Mouse (Mus musculus) liver, embryonic 13.5 days (tissue): ENCODE data around the gene Olfr707. TPM values are rescaled to one million over a fixed set of nuclear protein-coding genes. Genes with fewer than 3 reads are reported as not detected.
"Not testable (repeated sequence)": the region's sequence is repeated elsewhere in the genome, so short reads cannot be mapped to it uniquely, and the experiment has no call there.

Source experiments
- ATAC-seq: fragments of 200-750 bp; cut with Nextera tagmentation; 2 replicates; pipeline ENCODE4 v1.8.0; 2017; ENCODE audit warnings: low read depth, mild to moderate bottlenecking, moderate number of reproducible peaks, moderate library complexity
- DNase-seq: peaks from one replicate; pipeline ENCODE4 v3.0.0; 2022
- H3K27ac ChIP-seq: fragments of 300-500 bp; sonication (generic); 2 replicates; pipeline ENCODE4 v1.5.1; 2015; ENCODE audit warnings: moderate library complexity, mild to moderate bottlenecking, inconsistent platforms
- H3K27me3 ChIP-seq: fragments of 300-500 bp; sonication (generic); 2 replicates; pipeline ENCODE4 v1.6.1; 2015; ENCODE audit warnings: mild to moderate bottlenecking, inconsistent platforms
- H3K36me3 ChIP-seq: fragments of 300-500 bp; sonication (generic); 2 replicates; pipeline ENCODE4 v1.6.1; 2015; ENCODE audit warnings: mild to moderate bottlenecking, inconsistent platforms
- H3K4me1 ChIP-seq: fragments of 300-500 bp; sonication (generic); replicated peaks from 2 replicates; pipeline ENCODE4 v1.6.1; 2015; ENCODE audit warnings: inconsistent platforms
- H3K4me2 ChIP-seq: fragments of 300-500 bp; sonication (generic); 2 replicates; pipeline ENCODE4 v1.6.1; 2015; ENCODE audit warnings: inconsistent platforms, mild to moderate bottlenecking, moderate library complexity
- H3K4me3 ChIP-seq: fragments of 300-500 bp; sonication (generic); replicated peaks from 2 replicates; pipeline ENCODE4 v1.5.1; 2015; ENCODE audit warnings: mild to moderate bottlenecking, inconsistent platforms
- H3K9ac ChIP-seq: fragments of 300-500 bp; sonication (generic); 2 replicates; pipeline ENCODE4 v1.6.1; 2015; ENCODE audit warnings: mild to moderate bottlenecking, inconsistent platforms
- H3K9me3 ChIP-seq: fragments of 300-500 bp; sonication (generic); replicated peaks from 2 replicates; pipeline ENCODE4 v1.6.1; 2016; ENCODE audit warnings: inconsistent platforms
- WGBS: fragments of 180-500 bp; shearing (Covaris S2); methylation state at CpG from one replicate; pipeline ENCODE4 v1.1.7; 2015; ENCODE audit not compliant: insufficient replicate concordance; 5-methylcytosine and 5-hydroxymethylcytosine counted together
- polyA plus RNA-seq: library from polyadenylated mRNA; unstranded; fragments of >200 nt; fragmentation: Nextera tagmentation; extraction: Ambion mirVana; gene quantifications from 2 replicates; pipeline ENCODE4 v1.2.1, GENCODE M21; 2015

Olfr707 gene
- not detected in 2 replicates for polyA plus RNA-seq

GRCm38 (mm10) chr7:106901141-106901540 is at the start of gene Olfr707:
TSS of gene Olfr707 (minus strand) at chr7:106901241.
- not testable (repeated sequence) for H3K9ac ChIP-seq, H3K27me3 ChIP-seq, H3K9me3 ChIP-seq, ATAC-seq, H3K4me2 ChIP-seq, H3K36me3 ChIP-seq, DNase-seq, H3K27ac ChIP-seq, H3K4me3 ChIP-seq, H3K4me1 ChIP-seq
- WGBS: 65% methylated on average over 3 of the region's 3 CpGs

- no peak within 1 kb of the TSS for H3K4me2 ChIP-seq
- H3K9ac ChIP-seq: no peak within 1 kb of the TSS
- ATAC-seq (no peak), DNase-seq (no peak)
- no peak within 1 kb of the TSS for H3K27ac ChIP-seq
- 55% methylated on average over 3 of the region's 3 CpGs for WGBS
- H3K9me3 ChIP-seq: no peaks in the 10 kb centered on the region
- H3K36me3 ChIP-seq: no peaks in the 10 kb centered on the region
- H3K4me1 ChIP-seq: no peaks in the 10 kb centered on the region
- H3K27me3 ChIP-seq: no peaks in the 10 kb centered on the region
- H3K4me3 ChIP-seq: no peak within 1 kb of the TSS
These were observed 47.2 kb upstream of the Olfr707 start, which contains the start of gene Olfr710 for GRCm38 (mm10) chr7:106948212-106948611. TSS of gene Olfr710 (minus strand) at chr7:106948312.

GRCm38 (mm10) chr7:106932119-106932518 is 31.1 kb upstream of the Olfr707 start, which contains the start of gene Olfr709-ps1:
TSS of gene Olfr709-ps1 (minus strand) at chr7:106932219.
- no peak within 1 kb of the TSS for H3K4me2 ChIP-seq
- H3K36me3 ChIP-seq: no peaks in the 10 kb centered on the region
- H3K27me3 ChIP-seq: no peaks in the 10 kb centered on the region
- DNase-seq: no peak
- no peaks in the 10 kb centered on the region for H3K4me1 ChIP-seq
- no peak for ATAC-seq
- no peak within 1 kb of the TSS for H3K4me3 ChIP-seq
- H3K9me3 ChIP-seq: no peaks in the 10 kb centered on the region
- H3K27ac ChIP-seq: no peak within 1 kb of the TSS
- no peak within 1 kb of the TSS for H3K9ac ChIP-seq

GRCm38 (mm10) chr7:106920961-106921360 is 19.9 kb upstream of the Olfr707 start:
- 74% methylated on average over 7 of the region's 7 CpGs for WGBS
- H3K9ac ChIP-seq, ATAC-seq, H3K4me2 ChIP-seq, H3K27ac ChIP-seq, H3K4me3 ChIP-seq, H3K27me3 ChIP-seq, DNase-seq, H3K9me3 ChIP-seq, H3K4me1 ChIP-seq, H3K36me3 ChIP-seq: not testable (repeated sequence)

DNA sequence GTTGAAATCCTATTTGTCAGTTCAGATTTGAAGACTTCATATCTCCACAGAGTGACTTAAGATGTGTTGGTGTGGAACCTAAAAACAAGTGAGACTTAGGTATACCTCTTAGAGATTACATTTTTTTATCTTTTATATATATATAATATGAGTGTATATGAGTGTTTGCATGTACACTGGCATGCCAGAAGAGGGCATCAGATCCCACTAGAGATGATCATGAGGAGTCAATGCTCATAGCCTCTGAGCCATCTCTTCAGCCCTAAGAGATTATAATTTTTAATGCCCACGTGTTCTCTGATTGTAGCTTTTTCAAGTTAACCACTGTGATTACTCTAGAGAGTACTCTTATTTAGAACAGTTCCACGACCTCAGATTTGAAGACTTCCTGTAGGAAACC is 6.6 kb upstream of the Olfr707 start, which contains the start of gene Olfr1532-ps1:
Gene Olfr1532-ps1 (plus strand): TSS at position 326 of the 400 bp plus-strand sequence.
- H3K9me3 ChIP-seq: peaks cover 4% of the 10 kb centered on the region; the same call in 1 of the 2 replicates
- ATAC-seq: no peak
- no peak within 1 kb of the TSS for H3K4me2 ChIP-seq
- no peak for DNase-seq
- no peaks in the 10 kb centered on the region for H3K4me1 ChIP-seq
- 29% methylated on average over 2 of the region's 2 CpGs for WGBS
- no peaks in the 10 kb centered on the region for H3K27me3 ChIP-seq
- no peak within 1 kb of the TSS for H3K9ac ChIP-seq
- H3K27ac ChIP-seq: no peak within 1 kb of the TSS
- no peaks in the 10 kb centered on the region for H3K36me3 ChIP-seq
- H3K4me3 ChIP-seq: no peak within 1 kb of the TSS

DNA sequence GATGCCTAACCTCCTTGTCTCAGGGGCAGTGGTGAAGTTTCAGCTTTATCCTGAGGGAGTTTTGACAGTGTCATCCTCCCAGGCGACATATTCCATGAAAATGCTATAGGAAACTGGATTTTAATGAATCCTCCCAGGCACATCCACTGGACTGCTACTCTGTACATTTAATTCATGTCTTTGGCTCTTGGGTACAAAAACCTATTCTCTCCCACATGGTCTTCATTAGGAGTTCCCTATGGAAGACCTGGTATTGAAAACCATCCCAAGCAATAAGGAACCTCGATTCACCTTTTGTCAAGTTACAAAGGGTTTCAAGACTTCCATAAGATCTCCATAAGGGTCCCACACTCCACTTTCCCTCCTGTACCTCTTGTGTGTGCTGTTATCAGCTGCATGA is 13.0 kb downstream of the Olfr707 start, which contains the start of gene Olfr706:
Gene Olfr706 (minus strand): TSS at position 101 of the 400 bp plus-strand sequence.
- DNase-seq (no peak), ATAC-seq (no peak)
- H3K9ac ChIP-seq: no peak within 1 kb of the TSS
- H3K4me2 ChIP-seq: no peak within 1 kb of the TSS
- no peak within 1 kb of the TSS for H3K4me3 ChIP-seq
- no peaks in the 10 kb centered on the region for H3K9me3 ChIP-seq
- WGBS: 56% methylated on average over 2 of the region's 2 CpGs
- no peaks in the 10 kb centered on the region for H3K4me1 ChIP-seq
- no peaks in the 10 kb centered on the region for H3K27me3 ChIP-seq
- no peak within 1 kb of the TSS for H3K27ac ChIP-seq
- no peaks in the 10 kb centered on the region for H3K36me3 ChIP-seq

DNA sequence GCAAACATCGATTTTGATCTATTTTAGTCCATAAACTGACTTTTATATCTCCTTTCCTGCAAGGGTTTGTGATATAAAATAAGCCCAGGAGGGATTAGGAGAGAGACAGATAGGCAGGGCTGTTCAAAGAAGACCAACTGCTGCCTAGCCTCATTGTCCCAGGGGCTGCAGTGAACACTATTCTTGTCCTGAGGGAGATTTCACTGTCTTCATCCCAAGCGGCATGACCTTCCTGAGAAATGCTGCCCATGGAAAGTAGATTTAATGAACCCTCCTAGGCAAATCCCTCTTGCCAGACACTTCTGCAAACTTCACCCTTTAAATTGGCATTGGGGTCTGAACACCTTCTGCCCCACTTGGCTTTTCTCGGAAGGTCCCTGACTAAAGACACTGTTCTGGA is 24.2 kb downstream of the Olfr707 start, which contains the start of gene Olfr705:
Gene Olfr705 (minus strand): TSS at position 101 of the 400 bp plus-strand sequence.
- DNase-seq: no peak
- no peaks in the 10 kb centered on the region for H3K36me3 ChIP-seq
- H3K27ac ChIP-seq: no peak within 1 kb of the TSS
- no peaks in the 10 kb centered on the region for H3K9me3 ChIP-seq
- no peaks in the 10 kb centered on the region for H3K4me1 ChIP-seq
- H3K4me3 ChIP-seq: no peak within 1 kb of the TSS
- no peak within 1 kb of the TSS for H3K9ac ChIP-seq
- H3K27me3 ChIP-seq: no peaks in the 10 kb centered on the region
- 66% methylated on average over 3 of the region's 3 CpGs for WGBS
- no peak within 1 kb of the TSS for H3K4me2 ChIP-seq
- ATAC-seq: no peak

GRCm38 (mm10) chr7:106862885-106863284 is 38.2 kb downstream of the Olfr707 start, which contains the start of gene Olfr704:
TSS of gene Olfr704 (plus strand) at chr7:106863185.
- Histone ChIP-seq H3K4me1 (no peaks in the 10 kb centered on the region), H3K27ac (no peak within 1 kb of the TSS), H3K9ac (no peak within 1 kb of the TSS), H3K9me3 (no peaks in the 10 kb centered on the region), H3K4me2 (no peak within 1 kb of the TSS), H3K36me3 (no peaks in the 10 kb centered on the region), H3K27me3 (no peaks in the 10 kb centered on the region), H3K4me3 (no peak within 1 kb of the TSS)
- DNase-seq (no peak), ATAC-seq (no peak)

DNA sequence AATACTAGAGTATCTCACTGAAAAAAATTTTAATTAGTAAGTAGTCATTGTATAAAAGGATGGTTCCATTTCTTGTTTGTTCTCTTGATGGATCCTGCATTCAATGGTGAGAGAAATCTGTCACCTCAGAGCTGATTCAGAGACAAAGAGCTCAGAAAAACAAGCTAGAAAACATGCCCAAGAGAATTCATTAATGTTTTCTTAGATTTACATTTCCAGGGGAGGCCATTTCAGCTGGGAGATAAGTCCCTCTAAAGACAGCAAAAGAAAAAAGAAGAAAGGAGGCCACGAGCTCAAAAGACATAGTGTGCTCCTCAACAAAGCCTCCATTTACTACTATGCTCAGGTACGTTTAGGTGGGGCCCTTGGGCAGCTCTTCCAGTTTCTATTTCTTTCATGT is 58.0 kb downstream of the Olfr707 start, which contains the start of gene Olfr703:
Gene Olfr703 (plus strand): TSS at position 301 of the 400 bp plus-strand sequence.
- DNase-seq (no peak), ATAC-seq (no peak)
- Histone ChIP-seq H3K27me3 (no peaks in the 10 kb centered on the region), H3K9ac (no peak within 1 kb of the TSS), H3K27ac (no peak within 1 kb of the TSS), H3K9me3 (no peaks in the 10 kb centered on the region), H3K4me1 (no peaks in the 10 kb centered on the region), H3K36me3 (no peaks in the 10 kb centered on the region), H3K4me2 (no peak within 1 kb of the TSS), H3K4me3 (no peak within 1 kb of the TSS)
- 41% methylated on average over 2 of the region's 2 CpGs for WGBS

Other genes with a start within 250 kb of the Olfr707 start
- not detected in 2 replicates for gene Olfr693, start 220.7 kb downstream of the Olfr707 start, polyA plus RNA-seq
- gene Olfr694, start 209.4 kb downstream of the Olfr707 start, polyA plus RNA-seq: not detected in 2 replicates
- gene Olfr695, start 184.8 kb downstream of the Olfr707 start, polyA plus RNA-seq: not detected in 2 replicates
- gene Olfr697, start 158.8 kb downstream of the Olfr707 start, polyA plus RNA-seq: not detected in 2 replicates
- gene Olfr698, start 145.8 kb downstream of the Olfr707 start, polyA plus RNA-seq: not detected in 2 replicates
- not detected in 2 replicates for gene Olfr699, start 108.0 kb downstream of the Olfr707 start, polyA plus RNA-seq
- gene Olfr700, start 92.4 kb downstream of the Olfr707 start, polyA plus RNA-seq: not detected in 2 replicates
- gene Olfr701, start 87.1 kb downstream of the Olfr707 start, polyA plus RNA-seq: not detected in 2 replicates
- not detected in 2 replicates for gene Olfr702, start 67.3 kb downstream of the Olfr707 start, polyA plus RNA-seq
- gene Olfr703, start 57.9 kb downstream of the Olfr707 start, polyA plus RNA-seq: not detected in 2 replicates
- not detected in 2 replicates for gene Olfr704, start 38.1 kb downstream of the Olfr707 start, polyA plus RNA-seq
- not detected in 2 replicates for gene Olfr705, start 24.4 kb downstream of the Olfr707 start, polyA plus RNA-seq
- gene Olfr706, start 13.1 kb downstream of the Olfr707 start, polyA plus RNA-seq: not detected in 2 replicates
- not detected in 2 replicates for gene Olfr1532-ps1, start 6.8 kb upstream of the Olfr707 start, polyA plus RNA-seq
- not detected in 2 replicates for gene Olfr709-ps1, start 31.0 kb upstream of the Olfr707 start, polyA plus RNA-seq
- gene Olfr710, start 47.1 kb upstream of the Olfr707 start, polyA plus RNA-seq: not detected in 2 replicates
- not detected in 2 replicates for gene Olfr6, start 62.7 kb upstream of the Olfr707 start, polyA plus RNA-seq
- gene Olfr711, start 74.2 kb upstream of the Olfr707 start, polyA plus RNA-seq: not detected in 2 replicates
- not detected in 2 replicates for gene Olfr2, start 104.8 kb upstream of the Olfr707 start, polyA plus RNA-seq
- gene Olfr713, start 129.9 kb upstream of the Olfr707 start, polyA plus RNA-seq: not detected in 2 replicates
- not detected in 2 replicates for gene Olfr714, start 169.7 kb upstream of the Olfr707 start, polyA plus RNA-seq
- gene Olfr17, start 192.0 kb upstream of the Olfr707 start, polyA plus RNA-seq: not detected in 2 replicates
- not detected in 2 replicates for gene Olfr715b, start 209.1 kb upstream of the Olfr707 start, polyA plus RNA-seq
- not detected in 2 replicates for gene Olfr715, start 229.8 kb upstream of the Olfr707 start, polyA plus RNA-seq
- gene Olfr716, start 237.1 kb upstream of the Olfr707 start, polyA plus RNA-seq: not detected in 2 replicates